Mouse (Mus musculus) brain, embryonic 14.5 days (tissue): ENCODE data around the gene Creld1. TPM values are rescaled to one million over a fixed set of nuclear protein-coding genes. Genes with fewer than 3 reads are reported as not detected.

ENCODE experiments used
- DNase-seq: peaks from one replicate; pipeline ENCODE4 v3.0.0-alpha.2; 2011; ENCODE audit warnings: low read depth
- CTCF ChIP-seq: fragments of 200-500 bp; IDR thresholded peaks from 2 replicates; pipeline ENCODE4 v1.5.1; 2012; ENCODE audit warnings: inconsistent platforms, mild to moderate bottlenecking, moderate library complexity, borderline replicate concordance; ENCODE audit not compliant: insufficient read depth, insufficient read length; ENCODE audit errors: extremely low read depth
- POLR2A ChIP-seq: fragments of 200-500 bp; IDR thresholded peaks from 2 replicates; pipeline ENCODE4 v1.6.1; 2012; ENCODE audit warnings: mild to moderate bottlenecking, inconsistent platforms, borderline replicate concordance; ENCODE audit not compliant: poor library complexity, insufficient read depth, insufficient read length, severe bottlenecking; ENCODE audit errors: extremely low read depth
- polyA plus RNA-seq: library from polyadenylated mRNA; depleted of rRNA; stranded (reverse); fragments of >200 nt; gene quantifications from 2 replicates; pipeline ENCODE4 v1.2.3, GENCODE M21; 2012; rRNA removed

Creld1 gene
- polyA plus RNA-seq, result 33.3 and 42.2 TPM in 2 replicates

- peak; percentile 52; the same call in 1 of the 2 replicates for TF ChIP-seq POLR2A
- TF ChIP-seq CTCF, result no peak
- DNase-seq, result peak; percentile 98
Measured at GRCm38 (mm10) chr6:113483100-113483615, at the start of gene Creld1. Gene Creld1, plus strand, starts transcription at chr6:113483297.

- no peak for TF ChIP-seq CTCF
- TF ChIP-seq POLR2A, result no peak
- no peak for DNase-seq
Measured at GRCm38 (mm10) chr6:113433661-113434060, 49.4 kb upstream of the Creld1 start.

GRCm38 (mm10) chr6:113434691-113435090 lies 48.4 kb upstream of the Creld1 start:
- TF ChIP-seq CTCF (no peak), POLR2A (no peak)
- DNase-seq, result no peak

DNA sequence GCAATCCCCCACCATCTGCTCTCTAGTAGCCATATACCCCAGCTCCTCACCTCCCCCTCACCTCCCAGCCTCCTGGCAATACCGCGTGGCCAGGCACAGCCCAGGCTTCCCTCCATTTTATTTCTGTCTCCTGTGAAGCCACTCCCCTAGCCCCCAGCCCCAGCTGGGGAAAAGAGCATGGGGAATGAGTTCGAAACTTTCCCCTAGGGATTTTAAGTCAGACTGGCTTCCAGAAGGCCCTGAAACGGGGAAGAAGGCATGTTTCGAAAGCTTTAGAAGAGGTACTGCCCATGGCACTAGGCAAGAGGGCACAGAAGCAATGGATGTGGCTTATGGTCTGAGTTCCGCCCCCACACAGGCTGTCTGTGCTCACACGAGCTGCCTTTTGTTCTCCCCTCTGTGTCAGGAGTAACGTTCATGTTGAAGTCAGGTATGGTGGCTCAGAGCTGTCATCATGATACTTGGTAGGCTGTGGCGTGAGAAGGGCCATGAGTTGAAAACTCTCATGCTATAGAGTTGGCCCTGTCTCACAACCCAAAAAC lies 47.4 kb upstream of the Creld1 start, which contains the start of gene Cidec:
TSS of gene Cidec (minus strand) at position 97 of the 542 bp plus-strand sequence.
- TF ChIP-seq POLR2A (no peak), CTCF (no peak)

DNA sequence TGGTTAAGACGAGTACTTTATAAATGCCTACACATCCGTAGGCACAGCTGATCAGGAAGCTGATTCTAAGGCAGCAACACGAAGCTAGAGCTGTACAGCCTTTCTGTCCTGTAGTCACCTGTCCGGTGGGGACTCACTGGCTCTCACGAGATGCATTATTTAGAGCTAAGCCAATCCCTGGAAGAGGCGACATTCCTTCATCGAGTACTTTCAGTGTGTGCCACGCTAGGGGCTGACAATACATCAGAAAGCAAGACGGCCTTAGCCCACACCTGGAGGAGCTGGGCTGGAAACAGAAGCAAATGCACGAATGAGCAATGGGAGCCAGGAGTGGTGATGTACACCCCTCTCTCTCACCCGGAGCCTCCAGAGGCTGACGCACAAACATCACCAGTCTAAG lies 46.0 kb upstream of the Creld1 start:
- no peak for TF ChIP-seq CTCF
- TF ChIP-seq POLR2A, result no peak
- DNase-seq, result no peak

More for the DNA sequence above, 47.4 kb upstream of the Creld1 start, which contains the start of gene Cidec:
- DNase-seq, result no peak

DNA sequence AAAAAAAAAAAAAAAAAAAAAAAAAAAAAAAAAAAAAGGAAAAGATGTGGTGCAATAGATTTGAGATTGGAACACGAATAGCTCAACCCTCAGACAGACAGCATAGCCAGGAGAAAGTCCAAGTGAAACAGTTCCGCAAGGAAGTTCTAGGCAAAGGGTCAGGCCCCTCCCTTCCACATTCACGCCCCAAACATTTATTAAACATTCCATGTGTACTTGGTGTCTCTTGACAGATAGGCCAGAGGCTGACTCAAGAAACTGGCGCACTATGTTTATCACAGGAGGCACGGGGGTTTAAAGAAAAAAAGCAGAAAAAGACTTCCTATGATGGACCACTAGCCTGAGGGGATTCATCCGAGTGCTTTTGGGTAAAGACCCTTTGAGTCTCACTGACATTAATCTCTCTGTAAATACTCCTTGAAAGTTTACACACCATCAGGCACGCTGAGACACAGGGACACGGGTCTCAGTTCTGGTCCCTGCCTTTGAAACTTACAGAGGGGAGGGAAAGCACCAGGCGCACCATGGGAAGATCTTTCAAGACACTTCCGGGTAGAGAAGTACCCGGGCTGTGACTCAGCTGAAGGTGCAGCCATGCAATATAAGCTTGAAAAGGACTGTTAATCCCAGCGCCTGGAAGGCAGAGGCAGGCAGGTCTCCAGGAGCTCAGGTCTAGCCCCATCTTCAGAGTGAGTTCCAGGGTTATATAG lies 44.2 kb upstream of the Creld1 start:
- no peak for DNase-seq
- no peak for TF ChIP-seq POLR2A

DNA sequence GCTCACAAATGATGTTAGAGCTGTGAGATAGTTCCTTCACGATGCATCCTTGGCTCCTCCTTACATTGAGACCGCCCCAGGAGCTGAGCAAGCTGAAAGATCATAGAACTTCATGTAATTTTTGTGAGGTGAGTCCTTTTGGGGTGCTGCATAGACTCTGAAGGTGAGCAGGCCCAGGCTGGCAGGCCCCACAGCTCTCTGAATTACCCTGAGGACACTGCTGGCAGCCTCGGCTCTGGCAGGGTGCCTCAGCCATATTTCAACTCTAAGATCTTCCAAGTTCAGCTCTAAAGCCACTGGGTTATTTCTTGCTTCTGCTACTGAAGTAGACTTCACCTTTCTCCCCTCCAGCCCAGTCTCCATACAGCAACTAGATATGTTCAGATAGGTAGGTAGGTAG lies 42.4 kb upstream of the Creld1 start:
- TF ChIP-seq POLR2A (no peak), CTCF (no peak)
- DNase-seq, result no peak

DNA sequence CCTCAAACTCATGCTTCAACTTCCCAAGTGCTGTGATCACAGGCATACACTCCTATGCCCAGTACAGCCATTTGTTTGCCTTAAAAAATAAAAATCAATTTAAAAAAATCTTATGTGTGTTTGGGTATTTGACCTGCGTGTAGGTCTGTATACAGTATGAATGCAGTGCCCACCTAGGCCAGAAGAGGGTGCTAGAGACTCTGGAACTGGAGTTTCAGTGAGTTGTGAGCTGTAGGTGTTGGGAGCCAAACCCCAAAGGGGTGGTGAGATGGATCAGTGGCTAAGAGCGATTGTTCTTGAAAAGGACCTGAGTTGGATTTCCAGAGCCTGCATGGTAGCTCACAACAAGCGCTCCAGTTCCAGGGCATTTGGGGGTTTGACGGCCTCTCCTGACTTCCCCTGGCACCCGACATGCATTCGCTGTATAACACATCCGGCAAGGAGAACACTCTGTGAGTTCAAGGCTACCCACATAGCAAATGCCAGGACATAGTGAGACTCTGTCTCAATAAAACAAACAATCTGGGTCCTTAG lies 41.9 kb upstream of the Creld1 start:
- TF ChIP-seq POLR2A (no peak), CTCF (peak; percentile 71; the same call in 1 of the 2 replicates)
- peak; percentile 80 for DNase-seq

DNA sequence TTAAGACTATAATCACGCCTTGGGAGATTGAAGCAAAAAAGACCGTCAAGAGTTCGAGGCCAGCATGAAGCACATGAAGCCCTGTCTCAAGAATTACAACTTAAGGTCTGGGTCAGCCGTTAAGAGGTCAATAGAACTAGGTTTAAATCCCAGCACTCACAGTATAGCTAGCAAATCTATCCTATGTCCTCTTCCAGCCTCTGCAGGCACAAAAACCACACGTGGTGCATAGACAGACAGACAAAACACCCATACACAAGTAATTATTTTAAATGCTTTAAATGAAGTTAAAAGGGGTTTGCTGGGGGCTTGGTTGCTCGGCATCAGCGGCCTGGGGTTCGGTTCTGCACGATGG lies 41.0 kb upstream of the Creld1 start:
- TF ChIP-seq CTCF (no peak), POLR2A (no peak)
- no peak for DNase-seq

- TF ChIP-seq POLR2A (peak; percentile 50; the same call in 1 of the 2 replicates), CTCF (no peak)
Measured at GRCm38 (mm10) chr6:113442442-113443090, 40.5 kb upstream of the Creld1 start, which contains the start of gene Jagn1. Gene Jagn1, plus strand, starts transcription at chr6:113442569.

GRCm38 (mm10) chr6:113443091-113443490 lies 40.0 kb upstream of the Creld1 start:
- peak; percentile 18 for DNase-seq

More at GRCm38 (mm10) chr6:113442442-113443090, 40.5 kb upstream of the Creld1 start, which contains the start of gene Jagn1:
- peak; percentile 96 for DNase-seq

GRCm38 (mm10) chr6:113444207-113444965 lies 38.7 kb upstream of the Creld1 start:
- no peak for DNase-seq

More at GRCm38 (mm10) chr6:113443091-113443490, 40.0 kb upstream of the Creld1 start:
- TF ChIP-seq POLR2A (no peak), CTCF (peak; percentile 13; the same call in 1 of the 2 replicates)

GRCm38 (mm10) chr6:113447639-113448038 lies 35.5 kb upstream of the Creld1 start:
- DNase-seq, result peak; percentile 49
- TF ChIP-seq CTCF (no peak), POLR2A (no peak)

More at GRCm38 (mm10) chr6:113444207-113444965, 38.7 kb upstream of the Creld1 start:
- TF ChIP-seq POLR2A (no peak), CTCF (no peak)

GRCm38 (mm10) chr6:113451839-113452238 lies 31.3 kb upstream of the Creld1 start:
- DNase-seq, result peak; percentile 71
- TF ChIP-seq POLR2A (no peak), CTCF (no peak)
